Mouse (Mus musculus) heart, postnatal 0 days (tissue): ENCODE data around the gene Clec10a.

Experiments used
- CTCF ChIP-seq: IDR thresholded peaks from 2 replicates; pipeline ENCODE4 v1.5.1; 2016; ENCODE audit warnings: antibody characterized with exemption, control low read depth, low read depth
- EP300 ChIP-seq: IDR thresholded peaks from 2 replicates; pipeline ENCODE4 v1.6.1; 2016; ENCODE audit warnings: antibody characterized with exemption, low read depth

DNA sequence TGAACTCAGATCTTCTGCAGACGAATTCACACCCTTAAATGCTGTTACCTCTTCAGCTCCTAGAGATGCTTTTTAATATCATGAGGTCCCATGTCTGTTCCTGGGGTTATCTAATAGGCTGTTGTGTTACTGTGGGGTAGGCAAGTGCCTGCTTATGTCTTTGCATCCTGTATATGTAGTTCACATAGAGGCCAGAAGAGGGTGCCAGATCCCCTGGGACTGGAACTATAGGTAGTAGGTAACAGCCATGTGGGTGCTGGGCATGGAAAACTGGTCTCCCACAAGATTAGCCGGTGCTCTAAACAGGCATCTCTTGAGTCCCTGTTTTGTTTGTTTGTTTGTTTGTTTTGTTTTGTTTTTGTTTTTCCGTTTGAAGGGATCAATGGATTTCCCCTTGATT is 15.8 kb downstream of the Clec10a start:
- no peak for TF ChIP-seq EP300
- peak; percentile 35 for TF ChIP-seq CTCF
